Mouse (Mus musculus) cortical plate, adult 2 months (tissue): ENCODE measurements around the gene Prdm12. TPM values are rescaled to one million over a fixed set of nuclear protein-coding genes. Genes with fewer than 3 reads are reported as not detected.
A peak's percentile ranks its signal among the peaks of the same experiment; 100 is the strongest.
"Not testable (repeated sequence)": the region's sequence is repeated elsewhere in the genome, so short reads cannot be mapped to it uniquely, and the experiment has no call there.

ENCODE experiments used
- H3K27ac ChIP-seq: fragments of 200-500 bp; 2 replicates; pipeline ENCODE4 v1.5.1; 2012; ENCODE audit warnings: low read length, control low read depth, inconsistent platforms; ENCODE audit not compliant: insufficient read depth
- H3K4me1 ChIP-seq: fragments of 200-500 bp; 2 replicates; pipeline ENCODE4 v1.6.1; 2011; ENCODE audit warnings: low read length; ENCODE audit not compliant: control insufficient read depth, insufficient read depth
- H3K4me3 ChIP-seq: fragments of 200-500 bp; 2 replicates; pipeline ENCODE4 v1.5.1; 2011; ENCODE audit warnings: mild to moderate bottlenecking, low read length, control low read depth; ENCODE audit not compliant: insufficient read depth
- CTCF ChIP-seq: fragments of 200-500 bp; IDR thresholded peaks from 2 replicates; pipeline ENCODE4 v1.5.1; 2011; ENCODE audit warnings: mild to moderate bottlenecking, control low read depth, low read length; ENCODE audit not compliant: insufficient read depth; ENCODE audit errors: extremely low read depth
- POLR2A ChIP-seq: fragments of 200-500 bp; IDR thresholded peaks from 2 replicates; pipeline ENCODE4 v1.6.1; 2011; ENCODE audit warnings: mild to moderate bottlenecking, low read length, control low read depth; ENCODE audit not compliant: insufficient read depth; ENCODE audit errors: extremely low read depth
- polyA plus RNA-seq: library from polyadenylated mRNA; depleted of rRNA; stranded (reverse); fragments of >200 nt; gene quantifications from 2 replicates; pipeline ENCODE4 v1.2.3, GENCODE M21; 2012

Prdm12 gene
- polyA plus RNA-seq, 1 experiment = 0.17 TPM

GRCm38 (mm10) chr2:31667332-31667731, 27.5 kb downstream of the Prdm12 start:
- H3K4me3 ChIP-seq = no peak overlapping the region
- H3K4me1 ChIP-seq = 0 out of 2 replicates have a peak, but pooled peaks cover 1% of the 10 kb centered on the region
- no peak overlapping the region for H3K27ac ChIP-seq
- TF ChIP-seq POLR2A = no peak
- 0 out of 2 replicates have a peak, but pooled peaks have one; percentile 21 for TF ChIP-seq CTCF

DNA sequence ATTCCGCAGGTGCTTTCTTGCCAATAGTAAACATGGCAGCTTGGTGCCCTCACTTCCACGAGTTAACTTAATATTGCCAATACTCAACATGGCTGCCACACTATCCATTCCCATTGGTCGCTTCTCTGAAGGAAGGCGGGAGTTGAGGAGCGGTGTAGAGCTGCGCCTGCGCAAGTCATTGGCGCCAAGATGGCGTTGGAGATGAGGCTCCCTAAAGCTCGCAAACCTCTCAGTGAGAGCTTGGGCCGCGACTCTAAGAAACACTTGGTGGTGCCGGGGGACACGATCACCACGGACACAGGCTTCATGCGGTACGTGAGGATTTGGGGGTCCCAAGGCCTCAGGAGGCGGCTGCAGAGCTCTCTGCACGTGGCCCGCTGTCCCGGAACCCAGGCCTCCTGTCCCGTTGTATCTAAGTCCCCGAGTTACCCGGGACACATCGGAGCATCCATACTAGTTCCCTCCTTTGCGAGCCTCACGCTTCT, 30.8 kb downstream of the Prdm12 start, which contains the start of gene Exosc2:
TSS of gene Exosc2 (plus strand) at position 165 of the 485 bp plus-strand sequence.
- no peak within 1 kb of the TSS for H3K27ac ChIP-seq
- no peak for TF ChIP-seq CTCF
- TF ChIP-seq POLR2A = peak; percentile 98
- peaks cover 1% of the 10 kb centered on the region; the same call in 1 of the 2 replicates for H3K4me1 ChIP-seq
- H3K4me3 ChIP-seq = peak within 1 kb of the TSS; percentile 63

GRCm38 (mm10) chr2:31678641-31679040, 38.8 kb downstream of the Prdm12 start:
- Histone ChIP-seq H3K4me1 (no peaks in the 10 kb centered on the region), H3K4me3 (no peak overlapping the region), H3K27ac (no peak overlapping the region)
- TF ChIP-seq CTCF = no peak
- no peak for TF ChIP-seq POLR2A

- not testable (repeated sequence) for H3K4me1 ChIP-seq, H3K27ac ChIP-seq, H3K4me3 ChIP-seq
These were observed 41.3 kb downstream of the Prdm12 start for GRCm38 (mm10) chr2:31681051-31681707.

DNA sequence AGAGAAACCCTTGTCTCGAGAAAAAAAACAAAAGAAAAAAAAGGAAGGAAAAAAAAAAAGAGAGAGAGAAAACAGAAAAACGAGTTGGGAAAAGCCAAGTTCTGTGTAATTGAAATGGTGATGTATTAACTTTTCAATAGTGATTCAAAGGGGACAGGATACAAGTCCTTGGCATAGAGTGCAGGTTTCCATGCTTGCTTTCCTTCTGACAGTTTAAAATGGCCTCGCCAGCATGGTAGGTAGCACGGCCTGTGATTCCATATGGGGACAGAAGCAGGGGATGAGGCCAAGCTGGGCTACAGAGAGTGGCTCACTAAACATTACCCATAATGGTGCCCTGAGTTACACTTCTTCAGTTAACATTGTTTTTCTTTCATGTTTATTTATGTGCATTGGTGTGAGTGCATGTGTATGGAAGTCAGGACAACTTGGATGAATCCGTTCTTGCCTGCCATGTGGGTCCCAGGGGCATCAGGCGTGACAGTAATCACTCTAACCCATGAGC, 41.9 kb downstream of the Prdm12 start:
- H3K4me3 ChIP-seq = no peak overlapping the region
- no peak for TF ChIP-seq POLR2A
- H3K4me1 ChIP-seq = no peaks in the 10 kb centered on the region
- H3K27ac ChIP-seq = no peak overlapping the region

DNA sequence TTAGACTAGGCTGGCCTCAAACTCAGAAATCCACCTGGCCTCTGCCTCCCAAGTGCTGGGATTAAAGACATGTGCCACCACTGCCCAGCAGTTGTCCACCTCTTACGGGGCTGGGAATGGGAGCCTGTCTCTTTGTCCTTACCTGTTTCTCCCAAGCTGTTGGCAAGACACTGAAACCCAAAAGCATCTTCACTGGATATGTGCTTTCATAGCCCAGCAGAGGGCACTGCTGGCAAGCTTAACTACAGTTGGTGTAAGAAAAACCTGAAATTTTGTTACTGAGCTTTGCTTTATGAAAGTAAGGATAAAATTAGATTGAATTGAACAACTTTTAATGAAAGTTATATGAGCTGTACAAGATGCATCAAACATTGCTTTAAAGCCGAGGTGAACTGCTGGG, 43.8 kb downstream of the Prdm12 start:
- H3K27ac ChIP-seq = no peak overlapping the region
- no peak overlapping the region for H3K4me3 ChIP-seq
- TF ChIP-seq CTCF = peak; percentile 84
- TF ChIP-seq POLR2A = no peak
- no peaks in the 10 kb centered on the region for H3K4me1 ChIP-seq

DNA sequence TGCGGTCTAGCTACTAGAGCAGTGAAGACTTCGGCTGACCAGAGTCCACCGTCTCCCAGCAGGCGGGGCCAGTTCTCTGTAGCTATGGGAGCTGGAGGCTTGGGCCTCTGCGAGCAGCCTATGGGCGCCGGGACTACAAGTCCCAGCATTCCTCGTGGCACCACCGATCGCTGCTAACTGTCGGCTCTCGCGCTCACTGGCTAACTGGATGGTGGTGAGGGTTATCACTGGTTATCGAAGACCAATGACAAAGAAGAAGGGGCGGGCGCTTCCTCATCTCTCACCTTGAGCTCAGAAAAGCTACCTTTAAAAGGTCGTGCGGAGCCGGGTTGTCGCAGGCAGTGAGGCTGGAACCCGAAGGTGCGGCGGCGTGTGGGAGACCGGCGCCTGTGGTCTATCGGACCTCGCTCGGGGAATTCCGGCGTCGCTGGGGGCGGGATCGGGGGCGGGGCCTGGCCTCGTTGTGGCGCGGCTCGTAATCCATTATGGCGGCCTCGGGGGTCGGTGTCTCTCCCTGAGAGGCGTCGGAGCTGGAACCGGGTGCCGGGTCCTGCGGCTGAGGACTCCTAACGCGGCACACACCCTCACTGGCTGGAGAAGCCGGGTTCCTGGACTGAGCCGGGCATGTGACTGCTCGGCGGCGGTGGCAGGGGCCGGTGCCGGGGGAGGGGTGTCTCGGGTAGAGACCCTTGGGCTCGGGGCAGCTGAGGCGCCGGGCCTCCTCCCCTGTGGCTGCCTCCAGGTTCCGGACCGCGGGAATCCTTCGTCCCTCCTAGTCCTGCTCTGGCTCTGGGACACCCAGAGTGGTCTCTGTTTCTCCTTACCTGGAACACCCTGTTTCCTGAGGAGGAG, 48.5 kb downstream of the Prdm12 start, which contains the start of gene Abl1:
TSS of gene Abl1 (plus strand) at position 303 of the 852 bp plus-strand sequence.
- TF ChIP-seq CTCF = peak; percentile 12; the same call in 1 of the 2 replicates
- peak; percentile 64; the same call in 1 of the 2 replicates for TF ChIP-seq POLR2A
- H3K4me3 ChIP-seq = peak within 1 kb of the TSS; percentile 77
- peak within 1 kb of the TSS; percentile 61; the same call in 1 of the 2 replicates for H3K27ac ChIP-seq
- peaks cover 3% of the 10 kb centered on the region for H3K4me1 ChIP-seq

- Histone ChIP-seq H3K27ac (0 out of 2 replicates have a peak overlapping the region, but pooled peaks have one; percentile 30), H3K4me3 (peak overlapping the region; percentile 77), H3K4me1 (peaks cover 3% of the 10 kb centered on the region)
- no peak for TF ChIP-seq CTCF
- no peak for TF ChIP-seq POLR2A
These were observed 49.2 kb downstream of the Prdm12 start for GRCm38 (mm10) chr2:31689045-31689444.

GRCm38 (mm10) chr2:31690063-31690462, 50.2 kb downstream of the Prdm12 start:
- Histone ChIP-seq H3K4me1 (peaks cover 3% of the 10 kb centered on the region), H3K4me3 (peak overlapping the region; percentile 77), H3K27ac (no peak overlapping the region)
- TF ChIP-seq POLR2A = no peak
- no peak for TF ChIP-seq CTCF
